Comparison of ENCODE assay signal across 31 mouse cellular contexts in genomic region chr12:108326401-108326800, GRCm38 (mm10). TPM values are rescaled to one million over a fixed set of nuclear protein-coding genes. Genes with fewer than 3 reads are reported as not detected.
A peak's percentile ranks its signal among the peaks of the same experiment; 100 is the strongest.
DNase-seq lines count a peak whose midpoint lies in the region; ATAC-seq and TF ChIP-seq lines count a peak whose summit lies in the region.
"Had no signal": no experiment of that assay in that cellular context is flagged by ENCODE, and none has a peak within 500 bp of the region (broad histone marks: within the 10 kb centered on the region; RNA-seq: fewer than 3 reads in every experiment).

No protein-coding gene starts in this region.

- H3K4me1 ChIP-seq in forebrain, embryonic 13.5 days: peaks cover 56% of the 10 kb centered on the region
- peaks cover 14% of the 10 kb centered on the region; the same call in 1 of the 2 replicates for H3K4me1 ChIP-seq in forebrain, postnatal 0 days (ENCODE audit: insufficient read depth)

- ATAC-seq in forebrain, embryonic 13.5 days: peak; percentile 68
- peak; percentile 17; the same call in 1 of the 2 replicates for ATAC-seq in forebrain, postnatal 0 days
- ATAC-seq: activated CD4-positive, CD25-positive, alpha-beta regulatory T cell, adult 4 months; intestine, embryonic 16.5 days had no signal

- intact Hi-C loops in left cerebral cortex, postnatal 4 days (cut with DNase I): no loop called here

- no peak overlapping the region for H3K9ac ChIP-seq in forebrain, embryonic 13.5 days
- H3K9ac ChIP-seq in forebrain, postnatal 0 days: no peak overlapping the region
- H3K9ac ChIP-seq: embryonic facial prominence, embryonic 13.5 days; limb, embryonic 12.5 days; liver, embryonic 15.5 days; lung, embryonic 14.5 days had no signal

- no peak overlapping the region for H3K4me3 ChIP-seq in forebrain, embryonic 13.5 days
- H3K4me3 ChIP-seq in forebrain, postnatal 0 days (ENCODE audit: low read depth, low read length): no peak overlapping the region
- H3K4me3 ChIP-seq: embryonic facial prominence, embryonic 13.5 days; limb, embryonic 12.5 days; liver, embryonic 15.5 days; neural tube, embryonic 15.5 days had no signal

- 18% methylated on average over 5 of the region's 5 CpGs for WGBS in forebrain, embryonic 13.5 days
- WGBS in forebrain, postnatal 0 days: 11% methylated on average over 5 of the region's 5 CpGs

- H3K4me2 ChIP-seq in forebrain, embryonic 13.5 days: peak overlapping the region; percentile 5; the same call in 1 of the 2 replicates
- no peak overlapping the region for H3K4me2 ChIP-seq in forebrain, postnatal 0 days (ENCODE audit: low read depth)
- H3K4me2 ChIP-seq: embryonic facial prominence, embryonic 13.5 days; limb, embryonic 12.5 days; liver, embryonic 15.5 days; lung, embryonic 14.5 days had no signal

- H3K9me3 ChIP-seq in forebrain, embryonic 13.5 days (replicated peaks): no peaks in the 10 kb centered on the region
- H3K9me3 ChIP-seq in forebrain, postnatal 0 days (ENCODE audit: low read length): no peaks in the 10 kb centered on the region
- H3K9me3 ChIP-seq: embryonic facial prominence, embryonic 13.5 days; limb, embryonic 12.5 days; liver, embryonic 15.5 days; neural tube, embryonic 15.5 days had no signal

- no peak for TF ChIP-seq CTCF in forebrain, postnatal 0 days (IDR thresholded peaks at IDR 0.05; ENCODE audit: low read depth)

- H3K36me3 ChIP-seq in forebrain, embryonic 13.5 days (ENCODE audit: poor library complexity, severe bottlenecking): no peaks in the 10 kb centered on the region
- no peaks in the 10 kb centered on the region for H3K36me3 ChIP-seq in forebrain, postnatal 0 days (ENCODE audit: insufficient read depth)
- H3K36me3 ChIP-seq: embryonic facial prominence, embryonic 13.5 days; limb, embryonic 12.5 days; liver, embryonic 15.5 days; neural tube, embryonic 15.5 days had no signal

- peaks cover 24% of the 10 kb centered on the region for H3K27me3 ChIP-seq in forebrain, embryonic 13.5 days
- no peaks in the 10 kb centered on the region for H3K27me3 ChIP-seq in forebrain, postnatal 0 days (ENCODE audit: insufficient read depth, low read length)

- H3K27ac ChIP-seq in forebrain, embryonic 13.5 days: peak overlapping the region; percentile 80
- H3K27ac ChIP-seq in forebrain, postnatal 0 days (ENCODE audit: low read depth, low read length): 0 out of 2 replicates have a peak overlapping the region, but pooled peaks have one; percentile 0
- H3K27ac ChIP-seq: embryonic facial prominence, embryonic 13.5 days; kidney, postnatal 0 days; limb, embryonic 12.5 days; liver, embryonic 15.5 days; neural tube, embryonic 15.5 days had no signal

- peak; percentile 52 for DNase-seq in layer of hippocampus, adult 9-11 months
- no peak for DNase-seq in layer of hippocampus, postnatal 36 days
- peak; percentile 63 to 68 for DNase-seq in right cerebral cortex, postnatal 10 days (ENCODE audit: low spot score in 2 of 2)
- no peak for DNase-seq in right cerebral cortex, postnatal 36 days (ENCODE audit: low spot score in 2 of 2)
- peak; percentile 57 for DNase-seq in forebrain, postnatal 0 days
- DNase-seq in left cerebral cortex, postnatal 4 days: no peak
- DNase-seq: adrenal gland, adult 2 months; adrenal gland, postnatal 36 days; B cell, adult 2 months; cerebellum, adult 2 months; cerebellum, postnatal 36 days; embryo, embryonic 11 days; gastrocnemius, postnatal 10 days; heart, postnatal 14 days; kidney, adult 8-10 months; kidney, postnatal 4 days; lung, embryonic 14.5 days; lung, postnatal 14 days; retina, postnatal 1 day; right cerebral cortex, postnatal 25 days; spleen, adult 18-20 months; thymus, adult 2 months; thymus, postnatal 36 days had no signal

RNA-seq across cellular contexts. Expression of gene Cyp46a1, which starts 7.8 kb away (rescaled TPM):
- 100 to 1,000 TPM; 168 to 174 TPM for total RNA-seq in layer of hippocampus, postnatal 36 days (2021)
- polyA plus RNA-seq in forebrain, embryonic 13.5 days (2015; fragmentation: Nextera tagmentation; extraction: Ambion mirVana): 23.1 and 26.3 TPM in 2 replicates
- total RNA-seq in forebrain, postnatal 0 days (2014; rRNA removed): 30.4 and 34.9 TPM in 2 replicates
- polyA plus RNA-seq in forebrain, postnatal 0 days (2015; fragmentation: Nextera tagmentation; extraction: Ambion mirVana): 41.8 and 49.6 TPM in 2 replicates
- 10 to 100 TPM; 65.7 to 78.6 TPM for total RNA-seq in left cerebral cortex, postnatal 4 days (2021)
- polyA plus RNA-seq: activated CD4-positive, CD25-positive, alpha-beta regulatory T cell, adult 4 months had no signal

RNA-seq across cellular contexts. Expression of gene Hhipl1, which starts 20.3 kb away (rescaled TPM):
- 1 to 10 TPM; 4.5 to 5.7 TPM for total RNA-seq in layer of hippocampus, postnatal 36 days (2021)
- polyA plus RNA-seq in forebrain, embryonic 13.5 days (2015; fragmentation: Nextera tagmentation; extraction: Ambion mirVana): 2.5 and 2.7 TPM in 2 replicates
- 3.9 and 5.2 TPM in 2 replicates for total RNA-seq in forebrain, postnatal 0 days (2014; rRNA removed)
- 1.1 and 1.5 TPM in 2 replicates for polyA plus RNA-seq in forebrain, postnatal 0 days (2015; fragmentation: Nextera tagmentation; extraction: Ambion mirVana)
- 1 to 10 TPM; 6.3 to 6.6 TPM for total RNA-seq in left cerebral cortex, postnatal 4 days (2021)

RNA-seq across cellular contexts. Expression of gene Eml1, which starts 44.4 kb away (rescaled TPM):
- total RNA-seq in layer of hippocampus, postnatal 36 days (2021): 10 to 100 TPM; 46.9 to 58.5 TPM
- polyA plus RNA-seq in forebrain, embryonic 13.5 days (2015; fragmentation: Nextera tagmentation; extraction: Ambion mirVana): 54.5 and 71.4 TPM in 2 replicates
- 69.1 and 82.9 TPM in 2 replicates for total RNA-seq in forebrain, postnatal 0 days (2014; rRNA removed)
- 42.8 and 43.5 TPM in 2 replicates for polyA plus RNA-seq in forebrain, postnatal 0 days (2015; fragmentation: Nextera tagmentation; extraction: Ambion mirVana)
- total RNA-seq in left cerebral cortex, postnatal 4 days (2021): 10 to 100 TPM; 93.3 to 99.0 TPM

RNA-seq across cellular contexts. Expression of gene Ccdc85c, which starts 51.2 kb away (rescaled TPM):
- 10 to 100 TPM; 68.1 to 70.0 TPM for total RNA-seq in layer of hippocampus, postnatal 36 days (2021)
- 16.2 and 17.4 TPM in 2 replicates for polyA plus RNA-seq in forebrain, embryonic 13.5 days (2015; fragmentation: Nextera tagmentation; extraction: Ambion mirVana)
- 66.1 and 68.0 TPM in 2 replicates for total RNA-seq in forebrain, postnatal 0 days (2014; rRNA removed)
- polyA plus RNA-seq in forebrain, postnatal 0 days (2015; fragmentation: Nextera tagmentation; extraction: Ambion mirVana): 15.5 and 16.2 TPM in 2 replicates
- total RNA-seq in left cerebral cortex, postnatal 4 days (2021): 10 to 100 TPM; 60.2 to 64.1 TPM

Comparison
In these comparisons a context has a peak if more than half of its experiments do, and no peak if none do; other contexts are left out.
1. DNase-seq: peak in layer of hippocampus, adult 9-11 months (single experiment), right cerebral cortex, postnatal 10 days (2 of 2) and forebrain, postnatal 0 days (single experiment); none in layer of hippocampus, postnatal 36 days (0 of 2), right cerebral cortex, postnatal 36 days (0 of 2) and left cerebral cortex, postnatal 4 days (single experiment).